Mouse (Mus musculus): Measurements from ENCODE around the gene Npr1.

- no peak for TF ChIP-seq CTCF (IDR thresholded peaks at IDR 0.05; ENCODE audit: insufficient read depth, low read depth, low read length)
- TF ChIP-seq POLR2A (IDR thresholded peaks at IDR 0.05; ENCODE audit: insufficient read depth, low read depth, low read length): no peak
Observed at GRCm38 (mm10) chr3:90459727-90460126, 5.9 kb downstream of the Npr1 start.

All from olfactory bulb, adult 2 months (tissue).